Mouse (Mus musculus) embryonic facial prominence, embryonic 13.5 days (tissue): Measurements from ENCODE around the gene Tmem179. TPM values are rescaled to one million over a fixed set of nuclear protein-coding genes. Genes with fewer than 3 reads are reported as not detected.

ENCODE experiments used
- ATAC-seq: fragments of 200-750 bp; cut with Nextera tagmentation; 2 replicates; pipeline ENCODE4 v1.8.0; 2017; ENCODE audit warnings: low read depth; ENCODE audit not compliant: insufficient number of reproducible peaks, insufficient read depth, low FRiP score, low TSS enrichment
- H3K27ac ChIP-seq: fragments of 300-500 bp; sonication (generic); 2 replicates; pipeline ENCODE4 v1.5.1; 2015; ENCODE audit warnings: moderate library complexity, mild to moderate bottlenecking, inconsistent platforms
- H3K27me3 ChIP-seq: fragments of 300-500 bp; sonication (generic); 2 replicates; pipeline ENCODE4 v1.6.1; 2015; ENCODE audit warnings: mild to moderate bottlenecking, inconsistent platforms
- H3K36me3 ChIP-seq: fragments of 300-500 bp; sonication (generic); 2 replicates; pipeline ENCODE4 v1.6.1; 2015; ENCODE audit warnings: mild to moderate bottlenecking, inconsistent platforms
- H3K4me1 ChIP-seq: fragments of 300-500 bp; sonication (generic); 2 replicates; pipeline ENCODE4 v1.6.1; 2015; ENCODE audit warnings: inconsistent platforms
- H3K4me2 ChIP-seq: fragments of 300-500 bp; sonication (generic); 2 replicates; pipeline ENCODE4 v1.6.1; 2015; ENCODE audit warnings: moderate library complexity, mild to moderate bottlenecking, inconsistent platforms
- H3K4me3 ChIP-seq: fragments of 300-500 bp; sonication (generic); 2 replicates; pipeline ENCODE4 v1.5.1; 2015; ENCODE audit warnings: mild to moderate bottlenecking, inconsistent platforms
- H3K9ac ChIP-seq: fragments of 300-500 bp; sonication (generic); 2 replicates; pipeline ENCODE4 v1.6.1; 2015; ENCODE audit warnings: mild to moderate bottlenecking, inconsistent platforms
- H3K9me3 ChIP-seq: fragments of 300-500 bp; sonication (generic); 2 replicates; pipeline ENCODE4 v1.6.1; 2016; ENCODE audit warnings: inconsistent platforms
- WGBS: fragments of 180-500 bp; shearing (Covaris S2); methylation state at CpG from one replicate; pipeline ENCODE4 v1.1.7; 2015; ENCODE audit warnings: mixed read lengths; 5-methylcytosine and 5-hydroxymethylcytosine counted together
- polyA plus RNA-seq: library from polyadenylated mRNA; unstranded; fragments of >200 nt; fragmentation: Nextera tagmentation; extraction: Ambion mirVana; gene quantifications from 2 replicates; pipeline ENCODE4 v1.2.1, GENCODE M21; 2015

The Tmem179 gene
- polyA plus RNA-seq, 1 experiment from 2014 or later = 1.0 TPM

- WGBS = 79% methylated on average over 6 of the region's 6 CpGs
- ATAC-seq = no peak
- no peaks in the 10 kb centered on the region for H3K9me3 ChIP-seq
- no peaks in the 10 kb centered on the region for H3K4me1 ChIP-seq
- no peak overlapping the region for H3K4me3 ChIP-seq
- no peak overlapping the region for H3K27ac ChIP-seq
- 0 out of 2 replicates have a peak, but pooled peaks cover 3% of the 10 kb centered on the region for H3K27me3 ChIP-seq
- H3K9ac ChIP-seq = no peak overlapping the region
- H3K4me2 ChIP-seq = no peak overlapping the region
- H3K36me3 ChIP-seq = no peaks in the 10 kb centered on the region
Observed at GRCm38 (mm10) chr12:112537233-112537632, 20.7 kb upstream of the Tmem179 start.

- no peaks in the 10 kb centered on the region for H3K36me3 ChIP-seq
- H3K27me3 ChIP-seq = 0 out of 2 replicates have a peak, but pooled peaks cover 3% of the 10 kb centered on the region
- H3K27ac ChIP-seq = no peak overlapping the region
- WGBS = 56% methylated on average over 4 of the region's 4 CpGs
- no peaks in the 10 kb centered on the region for H3K9me3 ChIP-seq
- H3K4me1 ChIP-seq = no peaks in the 10 kb centered on the region
- no peak overlapping the region for H3K4me3 ChIP-seq
- no peak for ATAC-seq
- no peak overlapping the region for H3K4me2 ChIP-seq
- H3K9ac ChIP-seq = no peak overlapping the region
Observed at GRCm38 (mm10) chr12:112533758-112534157, 17.2 kb upstream of the Tmem179 start.

GRCm38 (mm10) chr12:112518105-112518504 is 1.6 kb upstream of the Tmem179 start:
- Histone ChIP-seq H3K36me3 (no peaks in the 10 kb centered on the region), H3K4me2 (no peak overlapping the region), H3K27ac (peak overlapping the region; percentile 1), H3K9ac (no peak overlapping the region), H3K4me1 (peaks cover 13% of the 10 kb centered on the region), H3K9me3 (no peaks in the 10 kb centered on the region), H3K4me3 (no peak overlapping the region), H3K27me3 (0 out of 2 replicates have a peak, but pooled peaks cover 3% of the 10 kb centered on the region)
- 9% methylated on average over 4 of the region's 4 CpGs for WGBS
- no peak for ATAC-seq

- H3K4me3 ChIP-seq = no peak overlapping the region
- ATAC-seq = no peak
- H3K4me2 ChIP-seq = no peak overlapping the region
- H3K27ac ChIP-seq = no peak overlapping the region
- no peaks in the 10 kb centered on the region for H3K36me3 ChIP-seq
- H3K27me3 ChIP-seq = peaks cover 29% of the 10 kb centered on the region
- WGBS = 54% methylated on average over 3 of the region's 3 CpGs
- H3K9ac ChIP-seq = no peak overlapping the region
- peaks cover 24% of the 10 kb centered on the region for H3K4me1 ChIP-seq
- no peaks in the 10 kb centered on the region for H3K9me3 ChIP-seq
Observed at GRCm38 (mm10) chr12:112514897-112515296, 1.6 kb downstream of the Tmem179 start.

GRCm38 (mm10) chr12:112510733-112511372 is 5.7 kb downstream of the Tmem179 start:
- Histone ChIP-seq H3K9ac (0 out of 2 replicates have a peak overlapping the region, but pooled peaks have one; percentile 17), H3K4me3 (peak overlapping the region; percentile 44), H3K4me1 (peaks cover 12% of the 10 kb centered on the region), H3K36me3 (no peaks in the 10 kb centered on the region), H3K27ac (no peak overlapping the region), H3K9me3 (no peaks in the 10 kb centered on the region), H3K4me2 (peak overlapping the region; percentile 80), H3K27me3 (peaks cover 53% of the 10 kb centered on the region)
- ATAC-seq = 0 out of 2 replicates have a peak, but pooled peaks have one; percentile 52
- 2% methylated on average over 62 of the region's 62 CpGs for WGBS

GRCm38 (mm10) chr12:112510365-112510732 is 6.2 kb downstream of the Tmem179 start:
- ATAC-seq = no peak

GRCm38 (mm10) chr12:112507984-112508383 is 8.6 kb downstream of the Tmem179 start:
- Histone ChIP-seq H3K4me3 (no peak overlapping the region), H3K9me3 (no peaks in the 10 kb centered on the region), H3K36me3 (no peaks in the 10 kb centered on the region), H3K27ac (no peak overlapping the region), H3K4me1 (peaks cover 12% of the 10 kb centered on the region), H3K9ac (no peak overlapping the region), H3K27me3 (peaks cover 53% of the 10 kb centered on the region), H3K4me2 (no peak overlapping the region)
- WGBS = 75% methylated on average over 3 of the region's 3 CpGs
- ATAC-seq = no peak

More at GRCm38 (mm10) chr12:112510365-112510732, 6.2 kb downstream of the Tmem179 start:
- Histone ChIP-seq H3K4me3 (peak overlapping the region; percentile 44), H3K36me3 (no peaks in the 10 kb centered on the region), H3K9ac (no peak overlapping the region), H3K4me1 (peaks cover 12% of the 10 kb centered on the region), H3K4me2 (peak overlapping the region; percentile 80), H3K9me3 (no peaks in the 10 kb centered on the region), H3K27ac (no peak overlapping the region), H3K27me3 (peaks cover 53% of the 10 kb centered on the region)
- 24% methylated on average over 7 of the region's 7 CpGs for WGBS

GRCm38 (mm10) chr12:112507264-112507663 is 9.3 kb downstream of the Tmem179 start:
- Histone ChIP-seq H3K27ac (no peak overlapping the region), H3K9ac (no peak overlapping the region), H3K4me1 (peaks cover 12% of the 10 kb centered on the region), H3K27me3 (peaks cover 47% of the 10 kb centered on the region), H3K9me3 (no peaks in the 10 kb centered on the region), H3K36me3 (no peaks in the 10 kb centered on the region), H3K4me3 (no peak overlapping the region), H3K4me2 (no peak overlapping the region)
- ATAC-seq = no peak
- WGBS = 27% methylated on average over 4 of the region's 4 CpGs

- 74% methylated on average over 6 of the region's 6 CpGs for WGBS
- no peak overlapping the region for H3K27ac ChIP-seq
- no peak overlapping the region for H3K4me2 ChIP-seq
- H3K9ac ChIP-seq = 0 out of 2 replicates have a peak overlapping the region, but pooled peaks have one; percentile 1
- no peaks in the 10 kb centered on the region for H3K36me3 ChIP-seq
- peaks cover 10% of the 10 kb centered on the region for H3K4me1 ChIP-seq
- peaks cover 37% of the 10 kb centered on the region for H3K27me3 ChIP-seq
- no peak for ATAC-seq
- H3K4me3 ChIP-seq = no peak overlapping the region
- H3K9me3 ChIP-seq = no peaks in the 10 kb centered on the region
Observed at GRCm38 (mm10) chr12:112506267-112506666, 10.3 kb downstream of the Tmem179 start.

- H3K4me3 ChIP-seq = no peak overlapping the region
- no peaks in the 10 kb centered on the region for H3K9me3 ChIP-seq
- no peak overlapping the region for H3K9ac ChIP-seq
- no peaks in the 10 kb centered on the region for H3K4me1 ChIP-seq
- H3K27ac ChIP-seq = no peak overlapping the region
- H3K36me3 ChIP-seq = no peaks in the 10 kb centered on the region
- no peak overlapping the region for H3K4me2 ChIP-seq
- peaks cover 11% of the 10 kb centered on the region for H3K27me3 ChIP-seq
- ATAC-seq = no peak
- WGBS = 35% methylated on average over 19 of the region's 19 CpGs
Observed at GRCm38 (mm10) chr12:112503003-112503771, 13.4 kb downstream of the Tmem179 start.

GRCm38 (mm10) chr12:112498683-112499082 is 17.9 kb downstream of the Tmem179 start:
- H3K27me3 ChIP-seq = peaks cover 17% of the 10 kb centered on the region
- H3K27ac ChIP-seq = no peak overlapping the region
- no peak for ATAC-seq
- H3K4me3 ChIP-seq = no peak overlapping the region
- no peaks in the 10 kb centered on the region for H3K9me3 ChIP-seq
- 28% methylated on average over 11 of the region's 11 CpGs for WGBS
- no peaks in the 10 kb centered on the region for H3K4me1 ChIP-seq
- no peak overlapping the region for H3K4me2 ChIP-seq
- no peak overlapping the region for H3K9ac ChIP-seq
- H3K36me3 ChIP-seq = no peaks in the 10 kb centered on the region

GRCm38 (mm10) chr12:112497731-112498130 is 18.8 kb downstream of the Tmem179 start:
- peaks cover 17% of the 10 kb centered on the region for H3K27me3 ChIP-seq
- H3K9me3 ChIP-seq = no peaks in the 10 kb centered on the region
- no peak overlapping the region for H3K4me3 ChIP-seq
- no peak for ATAC-seq
- no peaks in the 10 kb centered on the region for H3K36me3 ChIP-seq
- H3K4me1 ChIP-seq = no peaks in the 10 kb centered on the region
- H3K27ac ChIP-seq = no peak overlapping the region
- WGBS = 82% methylated on average over 8 of the region's 8 CpGs
- H3K9ac ChIP-seq = no peak overlapping the region
- H3K4me2 ChIP-seq = no peak overlapping the region
